Mouse (Mus musculus): Measurements from ENCODE around the gene Tigd4.
A peak's percentile ranks its signal among the peaks of the same experiment; 100 is the strongest.
"Not testable (repeated sequence)": the region's sequence is repeated elsewhere in the genome, so short reads cannot be mapped to it uniquely, and the experiment has no call there.

The Tigd4 gene

DNA sequence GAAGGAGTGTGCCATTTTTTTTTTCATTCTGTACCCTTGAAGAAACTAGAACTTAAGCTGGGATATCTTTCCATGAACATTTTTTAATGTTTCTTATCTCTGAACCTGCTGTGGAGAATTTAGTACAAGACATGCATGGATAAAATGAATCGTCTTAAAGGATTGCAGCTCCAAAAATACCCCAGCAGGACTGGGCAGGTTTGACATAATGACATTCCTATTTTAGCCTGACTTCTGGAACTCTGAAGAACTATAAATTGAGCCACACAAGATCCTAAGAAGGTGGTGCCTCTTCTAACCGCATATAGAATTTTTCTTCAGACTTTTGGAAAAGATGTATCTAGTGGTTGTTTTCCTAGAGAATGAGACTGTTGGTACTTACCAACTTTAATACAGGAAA lies at the start of gene Tigd4:
TSS of gene Tigd4 (plus strand) at position 301 of the 400 bp plus-strand sequence.
- no peak for DNase-seq

GRCm38 (mm10) chr3:84547177-84547576 lies 46.2 kb upstream of the Tigd4 start:
- peak; percentile 33 for DNase-seq

DNA sequence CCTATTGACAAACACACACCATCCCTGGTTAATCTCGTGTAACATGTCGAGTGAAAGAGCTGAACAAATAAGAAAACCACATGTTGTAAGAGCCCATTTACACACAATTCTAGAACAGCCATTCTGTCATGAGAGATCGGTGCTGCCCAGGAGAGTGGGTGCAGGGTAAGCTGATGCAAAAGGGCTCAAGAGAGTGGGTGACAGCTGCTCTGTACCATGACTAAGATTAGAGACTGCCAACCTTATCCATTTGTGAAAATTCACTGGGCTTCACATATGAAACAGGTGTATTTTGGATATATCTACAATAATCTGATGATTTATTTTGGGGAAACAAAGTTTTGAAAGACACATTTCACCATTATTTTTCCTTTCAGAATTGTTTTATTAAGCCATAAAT lies 37.6 kb upstream of the Tigd4 start:
- no peak for DNase-seq

GRCm38 (mm10) chr3:84558301-84558700 lies 35.1 kb upstream of the Tigd4 start:
- DNase-seq, result no peak

- DNase-seq, result not testable (repeated sequence)
These were observed 30.5 kb upstream of the Tigd4 start for GRCm38 (mm10) chr3:84562911-84563310.

- no peak for DNase-seq
These were observed 30.0 kb upstream of the Tigd4 start for GRCm38 (mm10) chr3:84563415-84563814.

DNA sequence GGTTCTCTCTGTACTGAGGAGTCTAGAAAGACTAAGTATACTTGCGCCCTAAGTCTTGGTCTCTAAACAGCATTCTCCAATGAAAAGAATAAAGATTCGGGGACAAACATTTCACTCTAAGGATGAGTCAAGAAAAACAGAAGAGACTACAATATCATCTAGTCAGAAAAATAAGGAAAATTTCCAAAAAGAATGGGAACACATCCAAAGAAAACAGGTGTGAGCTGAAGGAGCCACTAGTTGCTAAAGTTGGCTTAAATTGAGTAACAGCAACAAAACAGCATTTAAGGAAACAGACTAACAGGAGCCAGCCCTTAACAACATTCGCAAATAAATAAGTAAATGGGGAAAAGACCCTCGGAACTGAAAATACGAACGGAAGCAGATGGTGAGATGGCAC lies 24.8 kb upstream of the Tigd4 start:
- DNase-seq, result no peak

GRCm38 (mm10) chr3:84569587-84569986 lies 23.8 kb upstream of the Tigd4 start:
- DNase-seq, result no peak

DNA sequence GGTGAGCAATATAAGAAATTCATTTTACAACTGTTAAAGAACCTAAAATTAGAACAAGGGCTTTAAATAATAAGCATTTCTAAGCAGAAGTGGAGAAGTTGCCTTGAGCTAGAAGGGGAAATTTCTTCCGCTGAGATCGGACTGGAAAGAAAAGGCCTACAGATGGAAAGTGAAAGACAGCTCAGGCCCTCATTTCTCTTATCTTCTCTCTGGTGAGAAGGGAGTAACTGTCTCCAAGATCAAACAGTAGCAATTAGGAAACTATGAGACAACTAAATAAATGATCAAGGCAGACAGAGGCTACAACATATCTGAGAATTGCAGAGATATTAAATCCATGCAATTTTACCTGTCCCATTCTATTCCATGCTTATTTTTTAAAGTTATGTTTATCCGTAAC lies 22.9 kb upstream of the Tigd4 start:
- DNase-seq, result no peak

DNA sequence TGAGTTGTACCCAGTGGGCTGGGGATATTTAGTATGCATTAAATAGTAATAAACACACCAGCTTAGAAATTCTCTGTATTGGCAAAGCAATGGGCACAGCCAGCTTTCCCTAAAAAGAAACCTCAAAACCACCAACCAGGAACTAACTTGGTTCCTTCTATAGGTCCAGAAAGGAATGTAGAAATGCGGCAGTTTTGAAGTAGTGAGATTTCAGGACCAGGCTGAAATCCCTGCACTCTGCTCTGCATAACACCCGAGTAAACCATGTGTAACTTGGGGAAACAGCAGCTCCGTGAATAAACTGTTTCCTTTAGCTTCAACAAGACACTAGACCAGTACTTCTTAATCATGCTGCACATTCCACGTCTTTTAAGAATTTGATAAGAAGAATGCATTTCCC lies 12.7 kb upstream of the Tigd4 start:
- no peak for DNase-seq

- DNase-seq, result no peak
These were observed 11.7 kb upstream of the Tigd4 start for GRCm38 (mm10) chr3:84581696-84582022.

- DNase-seq, result peak; percentile 94
These were observed 11.1 kb upstream of the Tigd4 start, which contains the start of gene Arfip1 for GRCm38 (mm10) chr3:84582023-84582912. Arfip1 (minus strand) TSS chr3:84582625.

GRCm38 (mm10) chr3:84582913-84583276 lies 10.5 kb upstream of the Tigd4 start:
- no peak for DNase-seq

DNA sequence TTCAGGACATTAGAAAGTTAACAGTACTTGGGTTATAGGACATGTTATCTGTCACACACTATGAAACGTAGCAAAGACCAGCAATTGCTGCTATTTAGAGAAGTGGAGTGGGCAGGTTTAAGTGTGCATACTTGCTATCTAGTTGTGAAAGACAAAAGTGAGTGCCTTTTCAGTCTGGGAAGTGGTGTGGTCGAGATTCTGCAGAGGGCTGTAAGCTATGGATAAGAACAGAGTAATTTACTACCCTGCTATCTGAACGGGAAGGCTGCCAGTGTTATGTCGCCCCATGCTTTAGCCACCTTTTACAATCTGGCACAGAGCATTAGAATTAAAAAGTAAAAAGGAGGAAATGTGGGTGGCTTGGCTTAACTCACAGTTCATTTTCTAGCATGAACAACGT lies 6.6 kb upstream of the Tigd4 start:
- DNase-seq, result no peak

- peak; percentile 27 for DNase-seq
These were observed 1.7 kb downstream of the Tigd4 start for GRCm38 (mm10) chr3:84594894-84595676.

DNA sequence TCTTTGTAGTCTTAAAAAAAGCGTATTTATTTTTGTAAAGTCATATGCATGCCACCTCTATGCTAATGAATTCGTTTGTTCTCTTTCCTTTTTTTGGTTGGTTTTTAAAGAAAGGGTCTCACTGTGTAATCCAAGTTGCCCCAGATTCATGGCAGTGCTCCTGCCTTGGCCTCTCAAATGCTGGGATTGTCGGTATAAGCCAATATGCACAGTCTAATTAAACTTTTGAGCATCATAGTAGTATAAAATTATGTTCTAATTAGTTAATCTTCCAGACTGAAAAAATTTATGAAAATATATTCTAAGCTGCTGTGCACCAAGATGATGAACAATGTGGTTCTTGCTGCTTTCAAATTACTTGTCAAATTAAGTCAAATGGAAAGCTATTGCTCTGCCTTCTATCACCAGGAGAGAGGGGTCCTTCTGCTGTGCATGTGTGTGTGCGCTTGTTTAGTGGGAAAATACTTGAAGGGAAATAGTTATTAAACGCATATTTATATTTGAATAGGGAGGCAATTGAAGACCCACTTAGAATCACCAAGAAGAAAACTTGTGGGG lies 2.4 kb downstream of the Tigd4 start:
- no peak for DNase-seq

DNA sequence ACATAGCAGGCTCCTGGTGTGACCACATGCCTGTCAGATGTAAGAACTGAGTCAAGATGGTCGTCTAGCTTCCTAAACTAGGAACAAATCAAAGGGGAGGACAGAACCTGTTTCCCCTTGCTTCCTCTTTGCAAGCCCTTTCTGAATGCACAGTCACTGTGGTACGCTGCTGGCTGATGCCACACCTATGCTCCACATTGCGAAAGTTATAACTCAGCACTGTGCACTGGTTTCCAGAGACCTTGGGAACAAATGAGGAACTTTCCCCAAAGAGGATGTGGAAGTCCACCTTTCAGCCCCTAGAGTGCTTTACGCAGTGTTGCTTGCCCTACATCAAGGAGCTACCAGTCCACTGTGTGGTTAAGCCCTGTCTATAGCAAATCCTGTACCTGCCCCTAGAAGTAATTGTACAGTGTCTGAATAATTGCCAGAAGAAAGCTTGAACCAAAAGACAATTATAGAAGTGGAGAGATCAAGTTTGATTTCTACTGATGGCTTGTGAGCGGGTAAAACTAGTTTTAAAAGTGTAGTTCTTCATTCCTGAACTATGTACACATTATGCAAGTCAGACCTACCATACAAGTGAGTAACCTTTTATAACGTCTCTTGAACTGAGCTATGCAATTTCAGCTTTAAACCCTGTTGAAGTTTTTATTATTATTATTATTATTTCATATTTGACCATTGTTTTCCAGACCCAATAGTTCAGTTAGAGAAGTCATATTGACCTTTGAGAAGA lies 4.8 kb downstream of the Tigd4 start:
- no peak for DNase-seq

- no peak for DNase-seq
These were observed 5.4 kb downstream of the Tigd4 start for GRCm38 (mm10) chr3:84598756-84599155.

DNA sequence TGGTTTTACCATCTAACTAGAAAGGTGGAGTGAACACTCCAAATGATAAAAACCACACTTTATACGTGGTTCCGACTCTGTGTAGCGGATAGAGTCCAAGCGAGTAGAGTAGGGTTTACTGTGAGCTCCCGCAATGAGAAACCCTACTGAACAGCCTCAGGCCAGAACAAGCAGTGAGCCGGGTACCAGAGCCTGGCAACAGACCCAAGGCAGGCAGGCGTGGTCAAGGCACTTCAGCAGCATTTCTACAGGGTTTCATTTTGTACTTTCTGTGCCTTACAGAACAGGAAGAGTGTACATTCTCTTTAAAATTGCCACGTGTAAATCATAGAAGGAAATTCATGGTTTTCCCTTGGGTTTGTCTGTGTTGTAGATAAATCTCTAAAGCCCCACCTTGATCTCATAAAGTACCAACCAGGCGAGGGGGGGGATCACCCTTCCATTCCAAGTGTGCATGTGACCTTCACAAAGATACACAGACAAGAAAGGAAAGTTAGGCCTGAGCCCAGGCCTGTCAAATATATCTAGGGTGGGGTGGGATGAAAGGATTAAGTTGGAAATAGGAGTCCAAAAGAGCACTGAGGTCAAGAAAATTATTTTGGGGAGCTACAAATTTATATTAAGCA lies 8.6 kb downstream of the Tigd4 start:
- no peak for DNase-seq

DNA sequence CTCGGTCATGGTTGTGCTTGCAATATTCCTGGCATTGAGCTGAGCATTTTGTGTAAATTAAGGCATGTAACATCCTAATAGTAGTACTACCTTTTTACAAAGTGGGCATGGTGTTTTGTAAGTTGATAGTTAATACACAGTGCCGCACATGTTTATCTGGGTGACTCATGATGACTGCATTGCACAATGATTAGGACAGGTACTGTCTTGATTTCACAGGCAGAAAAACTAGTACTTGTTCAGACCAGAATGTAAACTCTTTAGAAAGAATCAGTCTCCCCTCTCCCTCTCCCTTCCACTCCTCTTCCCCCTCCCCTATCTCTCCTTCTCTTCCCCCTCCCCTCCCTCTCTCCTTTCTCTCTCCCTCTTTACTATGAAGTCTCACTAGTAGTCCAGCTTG lies 9.4 kb downstream of the Tigd4 start:
- DNase-seq, result no peak

DNA sequence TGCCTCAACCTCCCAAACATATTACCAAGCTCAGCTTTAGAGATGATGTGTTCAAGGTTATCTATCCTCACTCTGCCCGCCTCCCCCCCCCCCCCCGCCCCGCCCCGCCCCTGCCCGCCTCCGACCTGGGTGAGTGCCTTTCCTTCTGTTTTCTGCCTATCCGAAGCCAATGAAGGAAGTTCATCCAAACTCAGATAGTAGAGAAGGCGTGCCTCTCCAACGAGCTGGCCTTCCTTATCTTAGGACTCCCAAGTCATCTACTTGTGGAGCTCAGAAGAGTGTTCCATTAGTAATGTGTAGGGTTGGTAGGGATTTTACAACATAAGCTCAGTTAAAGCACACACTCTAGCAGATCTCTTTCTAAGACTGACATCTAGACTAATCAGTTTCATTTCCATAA lies 9.8 kb downstream of the Tigd4 start:
- no peak for DNase-seq

DNA sequence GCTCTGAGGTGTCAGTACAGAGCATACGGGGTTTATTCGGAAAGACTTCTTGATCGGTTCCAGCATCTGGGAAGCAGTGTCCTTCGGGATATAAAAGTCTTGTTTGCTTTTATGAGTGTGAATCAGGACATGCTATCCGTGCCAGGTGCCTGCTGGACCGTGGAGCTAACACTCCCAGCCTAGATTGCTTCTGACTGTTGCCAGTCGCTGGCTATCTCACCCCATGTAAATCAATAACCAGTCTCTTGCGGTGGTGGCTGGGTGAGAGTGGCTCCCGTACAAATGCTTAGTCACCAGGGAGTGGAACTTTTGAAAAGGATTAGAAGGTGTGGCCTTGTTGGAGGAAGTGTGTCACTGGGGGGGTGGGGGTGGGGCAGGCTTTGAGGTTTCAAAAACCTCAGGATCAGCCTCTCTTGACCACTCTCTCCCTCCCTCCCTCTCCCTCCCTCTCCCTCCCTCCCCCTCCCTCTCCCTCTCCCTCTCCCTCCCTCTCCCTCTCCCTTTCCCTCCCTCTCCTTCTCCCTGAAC lies 16.9 kb downstream of the Tigd4 start:
- no peak for DNase-seq
